Mouse (Mus musculus): ENCODE results near the gene Taok1. TPM values are rescaled to one million over a fixed set of nuclear protein-coding genes. Genes with fewer than 3 reads are reported as not detected.

Taok1 gene
- total RNA-seq, 1 experiment: 60.8 TPM

DNA sequence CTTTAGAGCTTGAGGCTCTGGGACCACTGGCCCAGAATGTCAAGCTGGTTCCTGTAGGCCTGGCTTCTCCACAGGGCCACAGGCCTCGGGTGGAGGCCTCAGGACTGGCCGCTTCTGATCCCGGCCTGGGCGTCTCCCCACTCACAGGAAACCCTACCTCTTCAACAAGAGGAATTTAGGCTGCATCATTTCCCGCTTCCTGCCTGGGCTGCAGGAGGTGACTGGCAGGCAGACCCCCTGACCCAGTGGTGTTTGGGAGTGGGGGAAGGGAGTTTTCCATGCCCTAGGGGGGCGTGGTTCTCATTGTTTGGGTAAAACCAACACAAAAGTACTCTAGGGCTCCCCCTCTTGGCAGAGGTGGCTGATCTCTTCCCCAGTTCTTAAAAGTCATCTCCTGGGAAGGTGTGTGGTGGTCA is 110.3 kb downstream of the Taok1 start:
- Histone ChIP-seq H3K9me3 (ENCODE audit: control insufficient read depth, insufficient read depth, low read depth, low read length) (no peaks in the 10 kb centered on the region), H3K27ac (ENCODE audit: insufficient read depth, low read depth, low read length, poor library complexity, severe bottlenecking) (peak overlapping the region; percentile 90), H3K36me3 (ENCODE audit: control insufficient read depth, insufficient read depth, low read length, poor library complexity, severe bottlenecking) (peaks cover 26% of the 10 kb centered on the region), H3K9ac (ENCODE audit: insufficient read depth, low read depth, low read length, poor library complexity, severe bottlenecking) (peak overlapping the region; percentile 52), H3K4me3 (ENCODE audit: insufficient read depth in 1 of 2, low read depth in 1 of 2, low read length in 2 of 2, poor library complexity in 1 of 2, severe bottlenecking in 1 of 2) (peak overlapping the region; percentile 20 to 39; a peak in 3 of 4 replicates), H3K4me1 (ENCODE audit: control insufficient read depth in 2 of 2, insufficient read depth in 2 of 2, low read length in 2 of 2, poor library complexity in 1 of 2) (peaks cover 18 to 41% of the 10 kb centered on the region in 2 experiments)
- peak; percentile 97 for DNase-seq (ENCODE audit: low read depth, low spot score)
- in situ Hi-C loops (cut with MboI; ENCODE audit: low sequenced_read_pairs in 2 of 2, unreplicated experiment in 2 of 2): no loop called here
- TF ChIP-seq CHD2 (IDR thresholded peaks at IDR 0.05; ENCODE audit: low read depth, low read length): no peak
- no peak for TF ChIP-seq ZC3H11A (IDR thresholded peaks at IDR 0.05; ENCODE audit: borderline replicate concordance, low read depth, low read length)
- no peak for TF ChIP-seq MAFK (IDR thresholded peaks at IDR 0.05; ENCODE audit: insufficient read depth, low read depth, low read length)
- TF ChIP-seq HCFC1 (IDR thresholded peaks at IDR 0.05; ENCODE audit: borderline replicate concordance, insufficient read depth, low read length): no peak
- TF ChIP-seq ZNF384 (IDR thresholded peaks at IDR 0.05; ENCODE audit: low read depth, low read length): no peak

DNA sequence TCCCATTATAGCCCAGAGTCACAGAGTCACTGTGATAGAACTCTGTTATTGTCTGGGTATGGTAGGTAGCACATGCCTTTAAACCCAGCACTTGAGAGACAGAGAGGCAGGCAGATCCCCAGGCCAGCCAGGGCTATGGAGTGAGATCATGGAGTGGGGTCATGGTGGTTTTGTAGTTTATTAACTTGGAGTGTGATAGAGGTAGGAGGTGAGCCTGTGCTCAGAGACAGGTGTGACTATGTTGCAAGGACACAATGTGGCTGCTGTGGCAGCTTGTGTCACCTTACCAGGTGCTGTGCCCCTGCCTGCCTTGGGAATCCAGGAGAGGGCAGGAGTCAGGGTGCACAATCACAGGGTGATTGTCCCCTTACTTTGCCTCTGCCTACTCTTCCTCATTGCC is 112.1 kb downstream of the Taok1 start:
- no peaks in the 10 kb centered on the region for H3K9me3 ChIP-seq (ENCODE audit: control insufficient read depth, insufficient read depth, low read depth, low read length)
- H3K9ac ChIP-seq (ENCODE audit: insufficient read depth, low read depth, low read length, poor library complexity, severe bottlenecking): no peak overlapping the region
- H3K4me1 ChIP-seq (ENCODE audit: control insufficient read depth in 2 of 2, insufficient read depth in 2 of 2, low read length in 2 of 2, poor library complexity in 1 of 2): peaks cover 18 to 41% of the 10 kb centered on the region in 2 experiments
- no peak overlapping the region for H3K27ac ChIP-seq (ENCODE audit: insufficient read depth, low read depth, low read length, poor library complexity, severe bottlenecking)
- DNase-seq (ENCODE audit: low read depth, low spot score): no peak
- in situ Hi-C loops (cut with MboI; ENCODE audit: low sequenced_read_pairs in 2 of 2, unreplicated experiment in 2 of 2): no loop called here
- TF ChIP-seq ZC3H11A (IDR thresholded peaks at IDR 0.05; ENCODE audit: borderline replicate concordance, low read depth, low read length) (no peak), CHD2 (IDR thresholded peaks at IDR 0.05; ENCODE audit: low read depth, low read length) (no peak), ZNF384 (IDR thresholded peaks at IDR 0.05; ENCODE audit: low read depth, low read length) (no peak), HCFC1 (IDR thresholded peaks at IDR 0.05; ENCODE audit: borderline replicate concordance, insufficient read depth, low read length) (no peak), MAFK (IDR thresholded peaks at IDR 0.05; ENCODE audit: insufficient read depth, low read depth, low read length) (no peak)
- H3K4me3 ChIP-seq (ENCODE audit: insufficient read depth in 1 of 2, low read depth in 1 of 2, low read length in 2 of 2, poor library complexity in 1 of 2, severe bottlenecking in 1 of 2): no peak overlapping the region
- peaks cover 14% of the 10 kb centered on the region for H3K36me3 ChIP-seq (ENCODE audit: control insufficient read depth, insufficient read depth, low read length, poor library complexity, severe bottlenecking)

DNA sequence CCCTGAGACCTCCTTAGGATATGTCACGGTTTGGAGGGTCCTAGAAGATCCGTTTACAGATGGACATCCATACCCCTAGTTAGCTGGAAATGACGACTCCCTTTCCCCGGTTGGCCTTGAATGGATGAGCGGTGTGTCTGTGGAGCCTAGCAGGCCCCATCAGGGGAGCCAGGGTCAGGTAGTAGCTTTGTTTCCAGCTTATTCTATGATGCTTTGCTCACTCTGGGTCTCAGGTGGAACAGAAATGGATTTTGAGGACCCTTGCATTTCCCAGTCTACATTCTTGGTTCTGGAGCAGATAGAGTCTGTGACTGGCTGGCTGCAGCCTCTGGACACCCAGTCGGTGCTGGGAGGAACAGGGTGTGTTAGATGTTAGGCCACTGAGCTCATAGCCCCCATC is 112.8 kb downstream of the Taok1 start:
- peak overlapping the region; percentile 76 to 94; a peak in 3 of 4 replicates for H3K4me3 ChIP-seq (ENCODE audit: insufficient read depth in 1 of 2, low read depth in 1 of 2, low read length in 2 of 2, poor library complexity in 1 of 2, severe bottlenecking in 1 of 2)
- peaks cover 18 to 36% of the 10 kb centered on the region in 2 experiments for H3K4me1 ChIP-seq (ENCODE audit: control insufficient read depth in 2 of 2, insufficient read depth in 2 of 2, low read length in 2 of 2, poor library complexity in 1 of 2)
- H3K9me3 ChIP-seq (ENCODE audit: control insufficient read depth, insufficient read depth, low read depth, low read length): no peaks in the 10 kb centered on the region
- TF ChIP-seq HCFC1 (IDR thresholded peaks at IDR 0.05; ENCODE audit: borderline replicate concordance, insufficient read depth, low read length): no peak
- TF ChIP-seq CHD2 (IDR thresholded peaks at IDR 0.05; ENCODE audit: low read depth, low read length): no peak
- no peak for TF ChIP-seq MAFK (IDR thresholded peaks at IDR 0.05; ENCODE audit: insufficient read depth, low read depth, low read length)
- no peak for TF ChIP-seq ZNF384 (IDR thresholded peaks at IDR 0.05; ENCODE audit: low read depth, low read length)
- no peak for TF ChIP-seq ZC3H11A (IDR thresholded peaks at IDR 0.05; ENCODE audit: borderline replicate concordance, low read depth, low read length)
- in situ Hi-C loops (cut with MboI; ENCODE audit: low sequenced_read_pairs in 2 of 2, unreplicated experiment in 2 of 2): no loop called here
- no peak for DNase-seq (ENCODE audit: low read depth, low spot score)
- H3K36me3 ChIP-seq (ENCODE audit: control insufficient read depth, insufficient read depth, low read length, poor library complexity, severe bottlenecking): peaks cover 7% of the 10 kb centered on the region; the same call in 1 of the 2 replicates
- H3K27ac ChIP-seq (ENCODE audit: insufficient read depth, low read depth, low read length, poor library complexity, severe bottlenecking): no peak overlapping the region
- peak overlapping the region; percentile 86; the same call in 1 of the 2 replicates for H3K9ac ChIP-seq (ENCODE audit: insufficient read depth, low read depth, low read length, poor library complexity, severe bottlenecking)

DNA sequence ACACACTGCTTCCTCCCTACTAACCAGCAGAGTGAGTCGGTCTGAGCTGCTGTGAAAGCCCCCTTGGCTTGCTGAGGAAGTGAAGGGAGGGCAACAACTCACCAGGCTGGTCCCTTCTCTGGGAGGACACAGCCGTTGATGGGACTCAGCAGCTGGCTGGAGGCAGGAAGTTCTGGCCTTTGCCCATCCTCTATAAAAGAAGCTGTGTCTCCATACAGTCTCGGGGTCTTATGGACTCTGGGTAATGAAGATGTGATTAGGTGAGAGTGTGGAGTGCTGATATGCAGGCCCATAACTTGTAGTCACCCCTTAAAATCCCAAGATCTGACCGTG is 113.3 kb downstream of the Taok1 start:
- Histone ChIP-seq H3K9me3 (ENCODE audit: control insufficient read depth, insufficient read depth, low read depth, low read length) (no peaks in the 10 kb centered on the region), H3K36me3 (ENCODE audit: control insufficient read depth, insufficient read depth, low read length, poor library complexity, severe bottlenecking) (peaks cover 2% of the 10 kb centered on the region; the same call in 1 of the 2 replicates), H3K9ac (ENCODE audit: insufficient read depth, low read depth, low read length, poor library complexity, severe bottlenecking) (peak overlapping the region; percentile 86), H3K4me3 (ENCODE audit: insufficient read depth in 1 of 2, low read depth in 1 of 2, low read length in 2 of 2, poor library complexity in 1 of 2, severe bottlenecking in 1 of 2) (peak overlapping the region; percentile 76 to 94), H3K4me1 (ENCODE audit: control insufficient read depth in 2 of 2, insufficient read depth in 2 of 2, low read length in 2 of 2, poor library complexity in 1 of 2) (peaks cover 18 to 34% of the 10 kb centered on the region in 2 experiments), H3K27ac (ENCODE audit: insufficient read depth, low read depth, low read length, poor library complexity, severe bottlenecking) (no peak overlapping the region)
- DNase-seq (ENCODE audit: low read depth, low spot score): no peak
- in situ Hi-C loops (cut with MboI; ENCODE audit: low sequenced_read_pairs in 2 of 2, unreplicated experiment in 2 of 2): no loop called here
- TF ChIP-seq ZNF384 (IDR thresholded peaks at IDR 0.05; ENCODE audit: low read depth, low read length) (no peak), CHD2 (IDR thresholded peaks at IDR 0.05; ENCODE audit: low read depth, low read length) (no peak), ZC3H11A (IDR thresholded peaks at IDR 0.05; ENCODE audit: borderline replicate concordance, low read depth, low read length) (no peak), MAFK (IDR thresholded peaks at IDR 0.05; ENCODE audit: insufficient read depth, low read depth, low read length) (no peak), HCFC1 (IDR thresholded peaks at IDR 0.05; ENCODE audit: borderline replicate concordance, insufficient read depth, low read length) (no peak)

Data from ES-E14 (cell line).